Mouse (Mus musculus) myocyte (in vitro differentiated cells): ENCODE data around the gene Thsd7a. TPM values are rescaled to one million over a fixed set of nuclear protein-coding genes. Genes with fewer than 3 reads are reported as not detected.
A peak's percentile ranks its signal among the peaks of the same experiment; 100 is the strongest.

Experiments used
- H3K27me3 ChIP-seq: one replicate; pipeline ENCODE4 v1.6.1; 2011; ENCODE audit not compliant: control insufficient read depth, insufficient read depth, insufficient read length
- H3K36me3 ChIP-seq: one replicate; pipeline ENCODE4 v1.6.1; 2011; ENCODE audit not compliant: control insufficient read depth, insufficient read depth
- H3K4me2 ChIP-seq: one replicate; pipeline ENCODE4 v1.6.1; 2011; ENCODE audit warnings: low read depth, control low read depth
- H3K4me3 ChIP-seq: one replicate; pipeline ENCODE4 v1.5.1; 2011; ENCODE audit warnings: mild to moderate bottlenecking, control low read depth, moderate library complexity
- H3K79me2 ChIP-seq: one replicate; pipeline ENCODE4 v1.6.1; 2011; ENCODE audit not compliant: control insufficient read depth, insufficient read depth
- H3ac ChIP-seq: one replicate; pipeline ENCODE4 v1.6.1; 2011; ENCODE audit not compliant: control insufficient read depth, insufficient read length
- CEBPB ChIP-seq: IDR thresholded peaks from 2 replicates; pipeline ENCODE4 v1.6.1; 2011; ENCODE audit warnings: mild to moderate bottlenecking, moderate library complexity; ENCODE audit not compliant: poor library complexity, insufficient read depth, severe bottlenecking
- E2F4 ChIP-seq: IDR thresholded peaks from one replicate; pipeline ENCODE4 v1.6.1; 2011; ENCODE audit warnings: mild to moderate bottlenecking, control low read depth, moderate library complexity; ENCODE audit not compliant: insufficient read depth
- MAX ChIP-seq: IDR thresholded peaks from one replicate; pipeline ENCODE4 v1.6.1; 2011; ENCODE audit warnings: low read depth, mild to moderate bottlenecking, control low read depth
- MYOD1 ChIP-seq, 3 experiments: IDR thresholded peaks; one replicate each; pipeline ENCODE4 v1.6.1; 2011; ENCODE audit warnings: control low read depth in 2 of 3, low read depth in 2 of 3, mild to moderate bottlenecking in 2 of 3, moderate library complexity in 1 of 3; ENCODE audit not compliant: insufficient read length in 2 of 3, control insufficient read depth in 1 of 3
- MYOG ChIP-seq, 3 experiments: IDR thresholded peaks; one replicate each; pipeline ENCODE4 v1.6.1; 2011; ENCODE audit warnings: control low read depth in 2 of 3, low read depth in 2 of 3, mild to moderate bottlenecking in 2 of 3; ENCODE audit not compliant: insufficient read length in 2 of 3, control insufficient read depth in 1 of 3, insufficient read depth in 1 of 3
- POLR2A ChIP-seq: IDR thresholded peaks from one replicate; pipeline ENCODE4 v1.6.1; 2011; ENCODE audit warnings: low read depth, mild to moderate bottlenecking, control low read depth, moderate library complexity; ENCODE audit not compliant: insufficient read length
- POLR2AphosphoS2 ChIP-seq: IDR thresholded peaks from one replicate; pipeline ENCODE4 v1.6.1; 2011; ENCODE audit warnings: low read depth, control low read depth; ENCODE audit not compliant: insufficient read length
- REST ChIP-seq: IDR thresholded peaks from one replicate; pipeline ENCODE4 v1.6.1; 2011; ENCODE audit warnings: mild to moderate bottlenecking, control low read depth, moderate library complexity; ENCODE audit not compliant: insufficient read depth, insufficient read length
- SRF ChIP-seq: IDR thresholded peaks from one replicate; pipeline ENCODE4 v1.6.1; 2011; ENCODE audit warnings: low read depth; ENCODE audit not compliant: control insufficient read depth, insufficient read length
- TCF12 ChIP-seq: IDR thresholded peaks from one replicate; pipeline ENCODE4 v1.6.1; 2011; ENCODE audit warnings: mild to moderate bottlenecking, control low read depth; ENCODE audit not compliant: poor library complexity, insufficient read depth, severe bottlenecking
- TCF3 ChIP-seq: IDR thresholded peaks from one replicate; pipeline ENCODE4 v1.6.1; 2011; ENCODE audit warnings: low read depth, control low read depth; ENCODE audit not compliant: insufficient read length
- USF1 ChIP-seq: IDR thresholded peaks from one replicate; pipeline ENCODE4 v1.6.1; 2011; ENCODE audit warnings: low read depth, mild to moderate bottlenecking, control low read depth, moderate library complexity
- polyA plus RNA-seq: library from polyadenylated mRNA; unstranded; fragments of >200 nt; fragmentation: generic; extraction: Trizol; gene quantifications from one replicate; pipeline ENCODE4 v1.2.1, GENCODE M21; 2012; ENCODE audit warnings: missing spikeins

The Thsd7a gene
- polyA plus RNA-seq, 1 experiment: 5.0 TPM

DNA sequence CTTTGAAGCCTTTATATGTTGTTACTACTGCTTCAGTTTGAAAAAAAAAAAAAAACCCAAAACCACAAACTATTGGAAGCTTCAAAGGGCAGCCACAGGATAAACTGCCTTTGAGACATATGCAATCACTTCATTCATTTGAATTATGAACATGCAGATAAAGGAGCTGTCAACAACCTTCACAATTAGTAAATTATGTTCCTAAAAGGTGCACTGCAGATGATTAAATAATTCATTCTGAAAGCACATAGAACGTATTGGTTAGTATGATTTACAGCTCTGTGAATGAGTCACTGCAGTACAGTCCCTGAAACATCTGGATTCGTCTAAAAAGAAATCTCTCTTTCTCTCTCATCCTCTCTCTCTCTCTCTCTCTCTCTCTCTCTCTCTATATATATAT is 390.5 kb downstream of the Thsd7a start:
- Histone ChIP-seq H3K4me3 (no peak overlapping the region), H3K79me2 (no peaks in the 10 kb centered on the region), H3K4me2 (no peak overlapping the region), H3ac (no peak overlapping the region), H3K36me3 (no peaks in the 10 kb centered on the region), H3K27me3 (no peaks in the 10 kb centered on the region)
- TF ChIP-seq CEBPB (peak; percentile 58; the same call in 1 of the 2 replicates), SRF (no peak)

DNA sequence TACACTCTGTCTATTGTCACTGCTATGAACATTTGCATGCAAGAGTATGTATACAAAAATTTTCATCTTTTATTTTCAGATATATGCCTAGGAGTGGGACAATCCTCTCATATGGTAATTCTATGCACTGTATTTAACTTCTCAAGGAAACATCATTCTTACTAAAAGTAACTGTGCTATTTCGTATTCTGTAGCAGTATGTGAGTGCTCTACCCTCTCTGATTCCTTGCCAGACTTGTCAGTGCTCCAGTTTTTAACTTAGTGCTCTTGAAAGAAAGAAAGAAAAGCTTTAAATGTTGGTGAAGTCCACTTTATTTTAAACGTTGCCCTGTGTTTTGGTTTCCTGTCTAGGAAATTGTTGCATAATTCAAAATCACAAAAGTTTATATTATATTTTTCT is 395.6 kb downstream of the Thsd7a start:
- H3K4me2 ChIP-seq: no peak overlapping the region
- no peaks in the 10 kb centered on the region for H3K79me2 ChIP-seq
- TF ChIP-seq TCF12 (no peak), POLR2A (no peak), E2F4 (no peak), TCF3 (no peak), MAX (no peak), CEBPB (no peak), MYOG (IDR thresholded peaks at IDR 0.05; ENCODE audit: control insufficient read depth in 1 of 3, insufficient read depth in 1 of 3, insufficient read length in 2 of 3, low read depth in 2 of 3) (no peak), SRF (no peak), USF1 (no peak), POLR2AphosphoS2 (no peak), REST (no peak), MYOD1 (IDR thresholded peaks at IDR 0.05; ENCODE audit: control insufficient read depth in 1 of 3, insufficient read length in 2 of 3, low read depth in 2 of 3) (no peak)
- no peaks in the 10 kb centered on the region for H3K27me3 ChIP-seq
- no peak overlapping the region for H3ac ChIP-seq
- H3K36me3 ChIP-seq: no peaks in the 10 kb centered on the region
- no peak overlapping the region for H3K4me3 ChIP-seq

- no peaks in the 10 kb centered on the region for H3K79me2 ChIP-seq
- TF ChIP-seq MYOD1 (IDR thresholded peaks at IDR 0.05; ENCODE audit: control insufficient read depth in 1 of 3, insufficient read length in 2 of 3, low read depth in 2 of 3): no peak
- no peak for TF ChIP-seq TCF3
- TF ChIP-seq USF1: no peak
- no peak for TF ChIP-seq POLR2A
- no peak for TF ChIP-seq MYOG (IDR thresholded peaks at IDR 0.05; ENCODE audit: control insufficient read depth in 1 of 3, insufficient read depth in 1 of 3, insufficient read length in 2 of 3, low read depth in 2 of 3)
- TF ChIP-seq CEBPB: no peak
- H3K36me3 ChIP-seq: no peaks in the 10 kb centered on the region
- no peaks in the 10 kb centered on the region for H3K27me3 ChIP-seq
- H3K4me3 ChIP-seq: no peak overlapping the region
- no peak overlapping the region for H3K4me2 ChIP-seq
- H3ac ChIP-seq: no peak overlapping the region
Measured at GRCm38 (mm10) chr6:12352165-12352719, 397.0 kb downstream of the Thsd7a start.

- TF ChIP-seq SRF: no peak
- no peak for TF ChIP-seq CEBPB
- TF ChIP-seq MAX: no peak
- TF ChIP-seq TCF3: no peak
- H3K79me2 ChIP-seq: no peaks in the 10 kb centered on the region
- peak overlapping the region; percentile 39 for H3K4me2 ChIP-seq
- no peaks in the 10 kb centered on the region for H3K27me3 ChIP-seq
- H3K4me3 ChIP-seq: no peak overlapping the region
- H3K36me3 ChIP-seq: no peaks in the 10 kb centered on the region
- no peak overlapping the region for H3ac ChIP-seq
Measured at GRCm38 (mm10) chr6:12350753-12351152, 398.5 kb downstream of the Thsd7a start.

DNA sequence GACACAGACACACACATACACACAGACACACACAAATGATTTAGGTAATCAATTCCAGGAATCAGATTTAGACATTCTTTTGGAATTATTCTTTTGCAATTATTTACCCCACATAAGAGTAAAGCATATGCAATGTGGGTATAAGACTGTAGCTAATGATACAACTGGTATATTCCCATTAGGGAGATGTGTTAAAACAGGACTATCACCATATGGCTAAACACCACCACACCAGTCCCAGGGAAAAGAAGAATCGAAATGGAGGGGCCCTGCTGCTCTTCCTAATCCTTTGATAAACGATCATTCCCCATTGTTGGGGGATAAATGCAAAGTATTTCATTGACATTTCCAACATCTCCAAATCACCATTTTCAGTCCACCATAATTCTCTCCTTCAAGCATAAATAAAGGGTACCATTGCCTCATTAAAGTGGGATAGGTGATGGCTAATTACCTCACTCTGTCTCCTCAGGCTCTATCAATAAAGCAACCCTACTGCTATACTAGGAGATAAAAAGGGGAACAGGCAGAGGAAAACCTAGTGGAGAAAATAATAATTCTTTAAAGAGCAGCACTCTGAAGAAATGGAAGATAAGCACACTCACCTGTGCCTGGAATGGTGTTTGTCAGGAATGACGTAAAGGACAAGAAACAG is 400.0 kb downstream of the Thsd7a start:
- TF ChIP-seq TCF12 (no peak), TCF3 (no peak), SRF (no peak), MAX (no peak), MYOD1 (IDR thresholded peaks at IDR 0.05; ENCODE audit: control insufficient read depth in 1 of 3, insufficient read length in 2 of 3, low read depth in 2 of 3) (no peak), CEBPB (no peak), POLR2AphosphoS2 (no peak), REST (no peak), MYOG (IDR thresholded peaks at IDR 0.05; ENCODE audit: control insufficient read depth in 1 of 3, insufficient read depth in 1 of 3, insufficient read length in 2 of 3, low read depth in 2 of 3) (no peak), POLR2A (no peak), E2F4 (no peak), USF1 (no peak)
- no peaks in the 10 kb centered on the region for H3K79me2 ChIP-seq

More for the DNA sequence above, 400.0 kb downstream of the Thsd7a start:
- Histone ChIP-seq H3ac (no peak overlapping the region), H3K4me2 (no peak overlapping the region), H3K36me3 (no peaks in the 10 kb centered on the region), H3K27me3 (no peaks in the 10 kb centered on the region), H3K4me3 (no peak overlapping the region)
